Mouse (Mus musculus) erythroblast, embryonic 14.5 days (primary cell): Measurements from ENCODE around the gene Foxf1.

Experiments used
- GATA1 ChIP-seq: IDR thresholded peaks from 2 replicates; pipeline ENCODE4 v1.6.1; 2012; ENCODE audit warnings: low read length, inconsistent platforms, mixed read lengths
- TAL1 ChIP-seq: IDR thresholded peaks from 3 replicates; pipeline ENCODE4 v1.6.1; 2012; ENCODE audit warnings: low read length, inconsistent platforms, mixed read lengths

GRCm38 (mm10) chr8:121118634-121119420, 34.6 kb downstream of the Foxf1 start:
- TF ChIP-seq TAL1 (no peak), GATA1 (no peak)
